Mouse (Mus musculus): ENCODE measurements around the gene Cryz.
"Not testable (repeated sequence)": the region's sequence is repeated elsewhere in the genome, so short reads cannot be mapped to it uniquely, and the experiment has no call there.

Gene Cryz

DNA sequence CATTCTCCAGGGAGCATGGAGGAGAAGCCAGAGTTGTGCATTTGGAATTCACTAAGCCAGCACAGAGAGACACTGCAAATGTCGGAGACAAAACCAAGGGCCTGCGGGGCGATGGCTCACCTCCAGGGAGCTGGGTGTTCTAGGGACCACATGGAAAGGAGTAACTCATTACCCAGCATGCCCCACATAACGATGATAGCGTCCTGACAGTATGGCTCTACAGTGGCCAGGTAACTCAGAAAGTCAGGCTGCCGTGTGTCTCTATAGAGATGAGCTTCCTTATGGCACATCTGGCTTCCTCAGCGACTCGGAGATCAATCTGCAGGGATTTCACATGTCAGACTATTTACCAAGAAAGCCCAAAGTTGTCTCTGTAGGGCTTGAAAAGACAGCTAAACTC, 18.3 kb downstream of the Cryz start:
- no peak for DNase-seq

DNA sequence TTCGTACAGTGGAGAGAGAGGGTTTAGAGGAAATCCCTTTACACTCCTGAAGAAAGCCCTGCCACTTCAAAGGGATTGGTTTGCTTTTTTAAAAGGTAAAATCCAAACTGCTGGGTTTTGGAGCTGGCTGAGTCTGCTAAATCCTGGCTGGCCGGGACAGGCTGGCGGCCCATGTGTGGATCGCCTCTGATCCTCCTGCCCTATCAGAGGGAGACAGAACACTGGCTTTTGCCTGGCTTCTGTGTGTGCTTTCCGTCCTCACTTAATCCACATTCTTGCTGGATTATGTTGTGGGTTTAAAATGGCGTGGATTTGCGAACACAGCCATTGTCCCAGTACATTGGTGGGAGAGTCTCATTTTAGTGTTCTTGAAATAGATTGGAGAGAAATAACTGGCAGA, 18.8 kb downstream of the Cryz start:
- DNase-seq = no peak

DNA sequence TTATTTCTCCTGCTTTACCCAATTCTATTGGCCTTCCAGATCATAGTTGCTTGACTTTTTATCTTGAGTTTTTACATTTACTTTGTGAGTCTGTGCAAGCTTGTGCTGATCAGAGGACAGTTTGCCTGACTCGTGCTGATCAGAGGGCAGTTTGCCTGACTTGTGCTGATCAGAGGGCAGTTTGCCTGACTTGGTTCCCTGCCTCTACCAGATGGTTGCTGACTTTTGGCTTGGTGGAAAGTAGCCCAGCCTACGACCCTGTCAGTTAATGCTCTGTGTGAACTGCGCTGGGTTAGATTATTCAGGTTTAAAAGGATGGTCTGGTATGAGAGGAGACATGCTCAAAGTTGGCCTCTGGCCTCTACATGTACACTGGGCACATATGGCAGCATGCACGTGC, 19.6 kb downstream of the Cryz start:
- no peak for DNase-seq

- DNase-seq = no peak
Observed at GRCm38 (mm10) chr3:154628284-154628683, 31.8 kb downstream of the Cryz start.

DNA sequence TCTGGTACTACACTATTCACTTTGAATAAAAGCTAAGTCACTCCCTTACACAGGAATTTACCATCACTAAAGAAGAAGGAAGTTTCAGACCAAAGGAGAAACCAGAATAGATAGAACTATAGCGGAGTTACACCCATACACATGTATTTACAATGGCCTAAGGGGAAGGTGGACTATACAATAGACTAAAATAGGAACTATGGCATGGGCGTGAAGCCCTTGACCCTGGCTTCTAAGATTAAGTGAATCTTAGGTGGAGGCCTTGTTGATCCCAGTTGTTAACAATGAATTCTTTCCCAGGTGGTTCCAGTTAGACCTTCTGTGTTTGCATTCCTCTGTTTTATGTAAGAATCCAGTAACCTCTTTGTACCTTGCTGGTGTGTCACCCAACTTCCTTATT, 34.8 kb downstream of the Cryz start:
- not testable (repeated sequence) for DNase-seq

GRCm38 (mm10) chr3:154633091-154633490, 36.6 kb downstream of the Cryz start:
- DNase-seq = no peak

- DNase-seq = peak; percentile 12
Observed at GRCm38 (mm10) chr3:154646638-154647442, 50.3 kb downstream of the Cryz start.

GRCm38 (mm10) chr3:154647443-154647780, 50.9 kb downstream of the Cryz start:
- no peak for DNase-seq

- no peak for DNase-seq
Observed at GRCm38 (mm10) chr3:154649411-154650285, 53.1 kb downstream of the Cryz start.

- DNase-seq = no peak
Observed at GRCm38 (mm10) chr3:154651192-154651821, 54.8 kb downstream of the Cryz start.

DNA sequence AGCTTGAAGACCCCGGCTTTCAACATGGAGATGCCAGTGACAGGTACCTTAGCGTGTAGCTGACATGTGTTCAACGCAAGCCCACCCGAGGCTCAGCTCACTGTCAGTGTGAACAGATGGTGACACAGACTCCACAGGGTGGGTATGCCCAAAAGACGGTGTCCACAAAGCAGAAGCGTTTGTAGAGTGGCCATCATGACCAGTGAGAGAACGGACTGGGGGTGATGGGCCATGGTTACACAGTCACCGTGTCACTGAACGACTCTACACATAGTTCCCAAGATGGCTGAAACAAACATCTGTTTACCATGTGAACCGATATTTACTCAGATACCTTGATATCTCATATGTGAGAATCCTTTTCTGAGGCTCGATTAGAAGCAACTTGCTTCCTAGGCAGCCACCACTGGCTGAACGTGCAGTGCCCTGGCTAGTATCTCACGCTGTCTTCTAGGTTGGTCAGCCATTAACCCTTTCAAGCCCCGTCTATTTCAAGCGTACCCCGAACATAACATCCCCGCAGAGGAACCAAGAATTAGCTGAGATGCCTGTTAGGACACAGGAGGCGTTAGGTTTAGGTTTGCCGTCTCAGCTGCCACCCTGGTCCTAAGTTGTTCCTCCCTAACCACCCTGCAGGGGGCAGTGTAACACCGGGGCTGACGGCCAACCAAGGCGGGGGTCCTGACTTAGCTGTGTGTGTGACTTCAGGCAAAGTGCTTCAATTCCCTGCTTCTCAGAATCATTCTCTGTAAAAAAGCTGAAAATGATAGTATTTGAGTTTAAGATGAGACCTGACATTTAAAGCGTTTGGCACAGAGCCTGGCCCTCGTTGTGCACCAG, 56.3 kb downstream of the Cryz start:
- DNase-seq = peak; percentile 65

DNA sequence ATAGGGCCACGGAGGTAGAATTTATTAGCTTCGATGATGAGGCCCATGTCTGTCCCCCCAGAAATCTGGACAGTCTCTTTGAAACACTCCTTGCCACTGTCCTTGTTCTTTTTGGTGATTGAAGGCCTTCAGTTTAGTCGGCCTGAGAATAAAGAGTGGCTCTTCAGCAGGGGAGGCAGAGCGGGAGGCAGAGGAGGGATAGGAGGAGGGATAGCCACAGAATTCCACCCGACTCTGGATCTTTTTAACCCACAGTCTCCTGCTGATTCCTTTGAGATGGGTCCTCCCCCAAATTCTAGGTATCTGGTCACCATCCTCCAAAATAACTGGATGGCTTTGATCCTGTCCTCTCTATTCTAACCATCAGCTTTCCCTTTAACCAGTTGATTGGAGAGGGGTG, 56.9 kb downstream of the Cryz start:
- DNase-seq = no peak

DNA sequence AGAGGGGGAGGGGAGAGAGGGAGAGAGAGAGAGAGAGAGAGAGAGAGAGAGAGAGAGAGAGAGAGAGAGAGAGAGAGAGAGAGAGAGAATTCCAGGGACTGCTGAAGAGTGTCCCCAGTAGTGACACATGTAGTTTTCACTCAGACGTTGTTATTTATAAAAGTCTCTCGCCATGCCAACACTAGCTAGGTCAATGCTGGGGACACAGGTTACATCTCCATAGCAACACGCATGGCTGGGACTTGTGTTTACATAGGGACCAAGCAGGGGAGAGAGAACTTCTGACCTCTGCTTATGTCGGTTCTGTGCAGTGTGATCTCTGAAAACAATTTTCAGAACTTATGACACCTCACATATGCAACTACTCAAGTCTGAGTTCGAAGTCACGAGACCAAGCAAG, 57.8 kb downstream of the Cryz start:
- no peak for DNase-seq

GRCm38 (mm10) chr3:154654901-154655300, 58.4 kb downstream of the Cryz start:
- no peak for DNase-seq

- no peak for DNase-seq
Observed at GRCm38 (mm10) chr3:154655711-154656110, 59.2 kb downstream of the Cryz start.

DNA sequence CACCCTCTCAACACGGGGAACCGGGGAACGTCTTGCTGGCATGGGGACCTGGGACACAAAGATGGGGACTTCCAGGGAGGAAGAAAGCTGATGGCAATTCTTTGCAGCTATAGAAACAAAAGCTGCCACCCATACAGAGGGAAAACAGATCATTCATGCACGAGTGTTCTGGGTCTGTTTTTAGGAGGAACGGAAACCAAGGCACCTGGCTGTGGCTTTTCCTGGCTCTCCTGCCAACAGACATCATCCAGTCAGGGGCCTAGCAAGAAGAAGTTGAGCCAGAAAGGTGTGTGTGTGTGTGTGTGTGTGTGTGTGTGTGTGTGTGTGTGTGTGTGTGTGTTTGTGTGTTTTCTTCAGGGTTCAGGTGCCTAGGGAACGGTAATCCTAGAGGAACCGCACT, 67.0 kb downstream of the Cryz start, which contains the start of gene Erich3:
TSS of gene Erich3 (plus strand) at position 315 of the 400 bp plus-strand sequence.
- no peak for DNase-seq

DNA sequence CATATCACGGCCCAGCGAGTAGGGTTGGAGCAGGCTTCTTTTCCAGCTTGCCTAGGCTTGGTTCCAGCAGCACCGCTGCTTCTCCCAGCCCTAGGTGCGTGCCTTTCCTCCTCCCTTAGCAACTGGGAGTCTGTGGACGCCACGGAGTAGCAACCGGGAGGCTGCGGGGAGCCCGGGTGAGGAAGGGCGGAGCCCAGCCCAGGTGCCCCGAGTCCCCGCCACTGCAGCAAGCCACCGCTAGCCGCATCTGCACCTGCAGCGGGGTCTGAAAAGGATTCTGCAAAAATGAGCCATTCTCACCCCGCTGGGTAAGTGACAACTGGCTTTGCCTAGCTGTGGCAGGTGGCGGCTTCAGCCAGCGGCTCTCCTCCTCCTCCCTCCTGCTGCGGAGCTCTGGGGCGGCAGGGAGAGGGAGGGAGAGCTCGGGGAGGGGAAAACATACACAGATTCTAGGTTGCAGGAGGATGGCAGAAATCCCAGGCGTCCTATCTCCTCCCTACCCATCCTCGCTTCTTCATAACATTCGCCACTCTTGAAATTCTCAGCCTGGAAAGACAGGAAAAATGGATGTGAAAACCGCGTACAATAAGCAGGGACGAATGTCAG, 67.6 kb downstream of the Cryz start:
- DNase-seq = no peak

GRCm38 (mm10) chr3:154664636-154665035, 68.1 kb downstream of the Cryz start:
- DNase-seq = no peak

DNA sequence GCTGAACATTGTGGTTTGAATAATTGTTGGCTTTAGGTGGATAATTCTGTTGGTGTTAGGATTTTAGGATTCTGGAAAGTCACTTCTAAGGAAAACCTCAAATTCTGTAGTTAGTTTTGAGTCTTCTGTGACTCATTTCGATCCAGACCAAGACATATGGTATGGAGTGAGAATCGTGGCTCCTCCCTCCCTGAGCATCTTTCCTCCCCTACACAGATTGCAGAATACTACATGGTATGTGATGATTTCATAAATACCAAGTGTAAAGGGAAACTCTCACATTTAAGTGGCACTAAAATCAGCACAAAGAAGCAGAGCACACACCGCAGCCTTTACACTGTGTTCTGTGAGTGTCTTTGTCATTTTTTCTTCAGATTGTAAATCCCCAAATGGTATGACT, 72.0 kb downstream of the Cryz start:
- no peak for DNase-seq

DNA sequence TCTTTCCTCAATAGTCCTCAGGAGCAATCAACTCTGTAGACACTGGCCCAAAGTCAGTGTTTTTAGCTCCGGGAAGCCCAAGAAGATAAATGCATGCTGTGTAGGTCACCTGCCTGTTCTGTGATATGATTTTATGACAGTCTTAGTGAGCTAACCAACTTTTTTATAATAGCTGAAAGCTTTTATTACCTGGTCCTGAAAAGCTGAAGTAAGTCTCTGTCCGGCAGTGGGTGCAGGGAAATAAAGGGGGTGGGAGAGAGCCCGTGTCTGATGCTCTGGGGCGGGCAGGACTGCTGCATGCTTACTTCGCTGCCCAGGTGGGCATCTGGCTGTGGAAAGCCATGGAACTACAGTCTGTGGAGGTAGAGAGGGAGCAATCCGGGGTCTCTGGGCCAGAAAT, 74.1 kb downstream of the Cryz start:
- DNase-seq = no peak

DNA sequence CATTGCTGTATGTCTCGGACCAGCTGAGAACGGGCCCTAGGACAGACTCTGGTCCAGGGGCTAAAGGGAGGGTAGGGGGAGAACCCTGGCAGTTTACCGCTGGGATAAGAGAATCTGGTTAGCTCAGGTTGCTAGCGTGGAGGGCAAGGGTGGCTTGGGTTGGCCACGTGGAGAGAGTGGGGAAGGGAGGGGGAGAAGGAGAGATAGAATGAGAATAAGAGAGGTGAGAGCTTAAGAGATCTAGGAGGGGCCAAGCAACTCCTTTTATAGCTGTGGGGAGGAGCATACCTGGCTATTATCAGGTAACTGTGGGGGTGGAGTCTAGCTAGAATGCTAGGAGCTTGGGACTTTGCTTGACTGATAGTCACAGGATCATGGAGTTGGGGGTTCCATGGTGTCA, 74.5 kb downstream of the Cryz start:
- no peak for DNase-seq

Data from lung, postnatal 14 days (tissue).